Mouse (Mus musculus) gastrocnemius, postnatal 10 days (tissue): ENCODE measurements around the gene Epha10. TPM values are rescaled to one million over a fixed set of nuclear protein-coding genes. Genes with fewer than 3 reads are reported as not detected.

Source experiments
- total RNA-seq, 2 experiments: library from RNA; stranded (reverse); gene quantifications; 2 replicates each; pipeline ENCODE4 v1.2.3; 2021

Gene Epha10
- total RNA-seq, 2 experiments from 2014 or later, result 0.05 TPM

Other genes with a start within 250 kb of the Epha10 start
- gene Pou3f1, start 224.1 kb upstream of the Epha10 start, total RNA-seq, result 1 to 10 TPM; 2.8 to 2.9 TPM
- gene Utp11, start 187.3 kb upstream of the Epha10 start, total RNA-seq, result 10 to 100 TPM; 21.7 to 25.4 TPM
- 10 to 100 TPM; 61.2 to 65.0 TPM for gene Fhl3, start 180.2 kb upstream of the Epha10 start, total RNA-seq
- gene Sf3a3, start 166.1 kb upstream of the Epha10 start, total RNA-seq, result 10 to 100 TPM; 24.2 to 25.2 TPM
- 10 to 100 TPM in 1 of 2 experiments, 1 to 10 TPM in 1; 9.0 to 14.5 TPM for gene Inpp5b, start 139.0 kb upstream of the Epha10 start, total RNA-seq
- 10 to 100 TPM in 1 of 2 experiments, 1 to 10 TPM in 1; 8.6 to 14.0 TPM for gene Mtf1, start 78.8 kb upstream of the Epha10 start, total RNA-seq
- gene Yrdc, start 30.2 kb upstream of the Epha10 start, total RNA-seq, result 10 to 100 TPM; 10.3 to 11.9 TPM
- 10 to 100 TPM; 28.7 to 29.3 TPM for gene 1110065P20Rik, start 29.7 kb upstream of the Epha10 start, total RNA-seq
- under 1 TPM; 0.16 to 0.36 TPM for gene Maneal, start 18.7 kb upstream of the Epha10 start, total RNA-seq
- gene 9930104L06Rik, start 56.1 kb downstream of the Epha10 start, total RNA-seq, result 1 to 10 TPM; 7.9 to 9.2 TPM
- gene Cdca8, start 58.4 kb downstream of the Epha10 start, total RNA-seq, result 1 to 10 TPM; 7.1 to 9.0 TPM
- under 1 TPM; 0.47 to 0.65 TPM for gene Rspo1, start 105.5 kb downstream of the Epha10 start, total RNA-seq
- gene Gnl2, start 135.7 kb downstream of the Epha10 start, total RNA-seq, result 10 to 100 TPM; 38.2 to 42.6 TPM
- not detected for gene Dnali1, start 184.8 kb downstream of the Epha10 start, total RNA-seq
- 1 to 10 TPM; 7.3 to 8.7 TPM for gene Snip1, start 185.8 kb downstream of the Epha10 start, total RNA-seq
- gene Meaf6, start 204.2 kb downstream of the Epha10 start, total RNA-seq, result 10 to 100 TPM in 1 of 2 experiments, 1 to 10 TPM in 1; 8.3 to 13.0 TPM
- gene Zc3h12a, start 246.9 kb downstream of the Epha10 start, total RNA-seq, result 1 to 10 TPM; 2.0 to 2.2 TPM